Mouse (Mus musculus): ENCODE data around the gene Rrbp1.
A peak's percentile ranks its signal among the peaks of the same experiment; 100 is the strongest.

Gene Rrbp1

DNA sequence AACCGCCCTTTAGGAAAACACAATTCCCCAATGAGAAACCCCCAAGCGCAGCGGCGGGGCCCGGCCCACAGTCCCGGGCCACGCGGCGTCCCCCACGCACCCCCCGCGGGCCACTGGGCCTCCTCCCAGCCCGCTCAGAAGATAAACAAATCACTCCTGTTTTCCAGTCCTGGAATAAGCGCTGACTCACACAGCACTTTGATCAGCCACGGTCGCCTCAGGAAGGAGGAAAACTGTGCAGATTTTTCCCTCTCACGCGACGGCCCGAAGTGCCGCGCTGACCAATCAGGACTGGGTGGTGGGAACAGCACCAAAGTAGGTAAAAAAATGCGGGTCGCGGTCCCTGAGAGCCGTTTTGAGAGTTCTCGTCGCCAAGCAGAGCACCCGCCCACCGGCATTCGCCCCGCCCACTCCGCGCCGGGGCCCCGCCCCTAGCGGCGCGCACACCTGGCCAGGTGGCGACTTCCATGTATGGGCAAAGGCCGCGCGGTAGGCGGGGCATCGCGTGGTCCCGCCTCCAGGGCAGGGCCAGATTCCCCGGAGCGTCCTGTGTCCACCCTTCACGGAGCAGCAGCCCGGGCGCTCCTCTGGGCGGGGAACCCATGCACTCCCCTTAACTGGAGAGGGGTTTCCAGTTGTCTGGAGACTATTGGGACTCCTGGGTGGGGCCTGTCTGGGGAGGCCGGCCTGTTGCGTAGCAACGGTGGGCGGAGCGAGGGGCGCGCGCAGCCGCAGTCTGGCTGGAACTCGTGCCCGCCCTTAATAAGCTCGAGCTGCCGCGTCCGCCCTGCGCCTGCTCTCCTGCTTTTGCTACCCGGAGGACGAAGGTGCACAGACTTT, 96.1 kb downstream of the Rrbp1 start, which contains the start of gene Dstn:
Gene Dstn, plus strand, starts transcription at position 561 of the 840 bp plus-strand sequence.
- peak; percentile 97 to 98 for DNase-seq

DNA sequence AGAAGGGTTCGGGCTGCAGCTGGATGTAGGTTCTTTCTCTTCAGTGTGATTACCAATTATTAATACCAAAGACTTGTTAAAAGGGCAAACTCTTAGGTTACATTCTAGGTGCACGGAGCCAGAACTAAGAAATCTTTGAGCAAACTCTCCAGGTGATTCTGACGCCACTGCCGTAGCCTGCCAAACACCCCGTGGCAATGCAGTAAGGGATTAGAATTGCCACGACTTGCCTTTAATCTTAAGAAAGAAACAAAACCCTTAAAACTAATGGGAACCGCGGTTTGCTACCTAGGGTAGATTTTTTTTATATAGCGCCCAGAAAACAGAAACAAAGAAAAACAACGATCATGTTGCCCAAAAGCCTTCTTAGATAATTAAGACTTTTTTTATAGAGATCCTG, 96.8 kb downstream of the Rrbp1 start:
- DNase-seq = no peak

DNA sequence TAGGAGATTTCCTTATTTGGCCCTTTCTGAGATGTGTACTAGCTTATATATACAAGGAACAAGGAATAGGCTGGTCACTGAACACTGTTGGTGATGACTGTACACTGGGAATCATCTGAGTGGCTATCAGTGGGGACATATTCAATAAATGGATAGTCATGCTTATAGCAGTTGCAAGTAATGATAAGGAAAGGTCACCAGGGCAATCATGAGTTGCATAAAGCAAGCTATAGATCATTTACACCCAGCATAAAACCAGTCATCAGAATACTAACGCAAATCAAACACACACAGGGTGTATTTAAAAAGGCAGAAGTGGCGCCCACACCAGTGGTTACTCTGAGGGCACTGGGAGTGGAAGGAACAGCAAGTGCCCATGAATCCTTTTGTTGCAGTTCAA, 98.9 kb downstream of the Rrbp1 start:
- no peak for DNase-seq

DNA sequence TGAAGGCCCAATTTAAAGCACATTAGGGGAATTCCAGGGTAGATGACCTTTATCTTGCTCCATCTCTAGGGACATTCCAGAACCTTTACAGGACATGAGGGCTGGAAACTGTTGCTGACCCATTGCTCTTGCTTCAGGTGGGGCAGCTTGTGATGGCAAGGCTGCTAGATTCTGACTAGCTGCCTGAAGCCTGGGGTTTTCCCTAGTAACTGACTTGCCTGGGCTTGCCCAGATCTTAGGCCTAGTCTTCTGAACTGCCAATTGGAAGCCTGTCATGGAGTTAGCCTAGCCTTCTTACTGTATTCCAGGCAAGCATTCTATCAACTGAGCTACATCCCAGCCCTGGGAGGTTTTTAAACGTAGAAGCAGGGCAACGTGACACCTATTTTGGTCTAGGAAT, 101.8 kb downstream of the Rrbp1 start:
- DNase-seq = no peak

DNA sequence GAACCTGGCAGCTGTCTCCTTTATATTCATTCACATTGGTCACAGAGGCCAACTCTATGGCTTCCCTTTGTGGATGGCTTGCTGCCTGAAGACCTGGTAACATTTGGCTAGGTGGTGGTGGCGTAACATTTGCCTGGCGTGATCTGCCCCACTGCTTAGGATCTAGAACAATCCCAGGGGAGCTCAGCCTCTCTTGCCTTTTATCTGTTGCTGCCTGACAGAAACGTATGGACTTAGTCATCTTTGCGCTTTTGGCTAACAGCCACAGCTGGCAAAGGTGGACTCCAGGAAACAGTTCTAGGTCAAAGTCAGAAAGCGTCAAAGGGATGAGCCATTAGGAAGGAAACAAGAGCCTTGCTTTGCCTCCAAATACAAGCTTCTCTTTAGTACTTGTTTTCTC, 106.2 kb downstream of the Rrbp1 start:
- DNase-seq = peak; percentile 44 to 52

DNA sequence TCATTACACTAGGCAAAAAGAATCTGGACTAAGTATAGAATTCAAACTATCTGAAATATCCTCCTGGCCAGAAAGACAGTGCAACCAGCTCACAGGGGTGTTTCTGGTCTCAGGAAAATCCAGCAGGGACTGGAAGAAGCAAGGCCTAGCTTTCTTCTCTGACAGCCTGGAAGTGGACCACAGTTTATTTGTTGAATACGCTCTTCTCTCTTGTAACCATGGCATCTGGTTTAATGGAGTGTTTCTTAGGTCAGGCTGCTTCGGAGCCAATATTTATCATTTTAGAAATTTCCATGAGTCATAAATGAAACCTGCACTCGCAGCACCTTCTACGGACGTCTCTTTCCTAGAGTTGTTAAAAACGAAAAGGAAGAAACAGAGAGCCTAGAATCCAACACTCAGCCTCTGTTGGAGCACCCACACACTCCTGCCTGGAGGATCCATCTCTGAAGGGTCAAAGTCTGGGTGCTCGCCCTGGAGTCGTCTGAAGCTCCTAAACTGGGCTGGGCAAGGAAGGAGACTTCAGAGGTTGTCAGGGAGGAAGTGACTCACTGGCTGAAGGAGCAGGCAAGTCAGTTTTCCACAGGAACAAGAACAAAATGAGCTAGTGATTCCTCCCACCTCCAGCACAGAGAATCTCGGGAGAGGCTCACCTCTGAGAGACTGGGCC, 107.6 kb downstream of the Rrbp1 start:
- DNase-seq = peak in 1 of 2 experiments; percentile 12

DNA sequence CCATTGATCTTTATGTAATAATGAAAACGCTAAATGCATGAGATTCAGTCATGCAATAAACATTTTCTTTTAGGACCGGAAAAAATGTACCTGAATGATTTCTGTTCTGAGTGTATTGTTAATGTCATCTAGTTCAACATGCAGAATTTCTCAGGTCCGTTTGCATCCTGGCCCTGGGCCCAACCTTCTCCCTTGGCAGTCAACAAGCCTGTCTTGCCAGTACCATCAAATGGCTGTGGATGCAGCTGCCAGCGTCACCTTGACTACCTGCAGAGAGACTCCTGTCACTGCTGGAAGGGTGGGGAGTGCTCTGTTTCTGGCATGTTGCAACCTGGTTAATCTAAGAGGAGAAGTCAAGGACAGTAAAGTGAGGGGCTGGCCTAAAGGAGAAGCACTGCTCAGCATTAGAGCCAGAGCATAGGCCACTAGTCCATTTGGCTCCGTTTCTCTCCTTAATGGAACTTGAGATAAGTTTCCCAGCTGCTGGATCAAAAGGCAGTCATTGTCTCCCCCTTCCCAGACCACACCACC, 110.2 kb downstream of the Rrbp1 start:
- no peak for DNase-seq

DNA sequence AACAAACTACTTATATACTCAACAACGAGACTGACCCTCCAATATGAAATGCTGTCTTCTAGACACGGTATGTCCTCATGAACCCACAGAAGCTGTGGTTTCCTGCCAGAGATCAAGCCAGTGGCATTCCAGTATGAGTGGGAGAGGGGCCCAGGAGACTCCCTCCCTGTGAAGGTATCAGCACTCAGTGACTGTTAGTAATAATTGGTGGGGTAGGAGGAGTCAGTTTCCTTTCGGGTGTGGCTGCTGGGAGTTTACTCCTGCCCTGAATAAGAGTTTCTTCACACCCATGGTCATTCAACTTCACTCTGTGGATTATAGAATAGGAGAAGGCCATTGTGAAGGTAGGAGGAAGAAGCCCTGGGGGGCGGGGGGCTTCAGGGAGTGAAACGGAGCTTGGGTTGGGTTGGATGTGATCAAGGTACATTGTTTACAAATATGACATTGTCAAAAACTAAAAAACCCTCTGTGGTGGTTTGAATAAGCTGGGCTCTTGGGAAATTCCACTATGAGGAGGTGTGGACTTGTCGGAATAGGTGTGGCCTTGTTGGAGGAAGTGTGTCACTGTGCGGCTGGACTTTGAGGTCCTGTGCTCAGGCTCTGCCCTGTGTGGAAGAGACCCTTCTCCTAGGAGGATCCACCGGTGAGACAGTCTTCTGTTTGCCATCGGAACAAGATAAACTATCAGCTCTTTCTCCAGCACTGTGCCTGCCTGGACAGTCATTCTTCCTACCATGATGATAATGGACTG, 111.4 kb downstream of the Rrbp1 start:
- DNase-seq = no peak

Data from kidney, postnatal 25 days (tissue).